Mouse (Mus musculus) stomach, embryonic 14.5 days (tissue): ENCODE results near the gene 3110009E18Rik. TPM values are rescaled to one million over a fixed set of nuclear protein-coding genes. Genes with fewer than 3 reads are reported as not detected.

ENCODE experiments used
- ATAC-seq: fragments of 200-750 bp; cut with Nextera tagmentation; 2 replicates; pipeline ENCODE4 v1.8.0; 2017; ENCODE audit warnings: low read depth, moderate TSS enrichment; ENCODE audit not compliant: insufficient number of reproducible peaks, insufficient read depth, low FRiP score
- H3K27ac ChIP-seq: fragments of 300-500 bp; sonication (generic); 2 replicates; pipeline ENCODE4 v1.5.1; 2014; ENCODE audit warnings: mild to moderate bottlenecking, low read length, moderate library complexity, mixed read lengths
- H3K27me3 ChIP-seq: fragments of 300-500 bp; sonication (generic); 2 replicates; pipeline ENCODE4 v1.6.1; 2014; ENCODE audit warnings: low read length, control low read depth, mixed read lengths; ENCODE audit not compliant: control insufficient read depth, insufficient read depth
- H3K36me3 ChIP-seq: fragments of 300-500 bp; sonication (generic); 2 replicates; pipeline ENCODE4 v1.6.1; 2014; ENCODE audit warnings: mild to moderate bottlenecking, control low read depth, low read length, moderate library complexity, mixed read lengths; ENCODE audit not compliant: control insufficient read depth, insufficient read depth
- H3K4me1 ChIP-seq: fragments of 300-500 bp; sonication (generic); 2 replicates; pipeline ENCODE4 v1.6.1; 2014; ENCODE audit warnings: low read length, control low read depth, mixed read lengths; ENCODE audit not compliant: control insufficient read depth, insufficient read depth
- H3K4me2 ChIP-seq: fragments of 300-500 bp; sonication (generic); replicated peaks from 2 replicates; pipeline ENCODE4 v1.6.1; 2014; ENCODE audit warnings: low read depth, low read length, control low read depth
- H3K4me3 ChIP-seq: fragments of 300-500 bp; sonication (generic); 2 replicates; pipeline ENCODE4 v1.5.1; 2014; ENCODE audit warnings: low read depth, low read length, control low read depth
- H3K9ac ChIP-seq: fragments of 300-500 bp; sonication (generic); replicated peaks from 2 replicates; pipeline ENCODE4 v1.6.1; 2014; ENCODE audit warnings: low read depth, mild to moderate bottlenecking, control low read depth, low read length, moderate library complexity, mixed read lengths
- H3K9me3 ChIP-seq: fragments of 300-500 bp; sonication (generic); 2 replicates; pipeline ENCODE4 v1.6.1; 2016; ENCODE audit warnings: low read depth, low read length, control low read depth; ENCODE audit not compliant: control insufficient read depth
- WGBS: fragments of 180-500 bp; shearing (Covaris S2); extraction: QIAGEN DNeasy Blood & Tissue Kit; methylation state at CpG from one replicate; pipeline ENCODE4 v1.1.7; 2014; 5-methylcytosine and 5-hydroxymethylcytosine counted together
- polyA plus RNA-seq: library from polyadenylated mRNA; unstranded; fragments of >200 nt; fragmentation: Nextera tagmentation; extraction: Ambion mirVana; gene quantifications from 2 replicates; pipeline ENCODE4 v1.2.1, GENCODE M21; 2014

The 3110009E18Rik gene
- polyA plus RNA-seq, 1 experiment from 2014 or later = 22.4 TPM

GRCm38 (mm10) chr1:120094920-120095319, 26.1 kb upstream of the 3110009E18Rik start:
- Histone ChIP-seq H3K9ac (no peak overlapping the region), H3K4me1 (no peaks in the 10 kb centered on the region), H3K27me3 (no peaks in the 10 kb centered on the region), H3K27ac (no peak overlapping the region), H3K36me3 (no peaks in the 10 kb centered on the region), H3K4me3 (no peak overlapping the region), H3K4me2 (no peak overlapping the region), H3K9me3 (no peaks in the 10 kb centered on the region)
- ATAC-seq = no peak
- WGBS = 74% methylated on average over 3 of the region's 3 CpGs

GRCm38 (mm10) chr1:120098327-120098726, 22.7 kb upstream of the 3110009E18Rik start:
- Histone ChIP-seq H3K36me3 (no peaks in the 10 kb centered on the region), H3K4me1 (no peaks in the 10 kb centered on the region)

GRCm38 (mm10) chr1:120099483-120099882, 21.5 kb upstream of the 3110009E18Rik start:
- H3K4me1 ChIP-seq = no peaks in the 10 kb centered on the region
- no peak overlapping the region for H3K27ac ChIP-seq
- H3K36me3 ChIP-seq = no peaks in the 10 kb centered on the region
- H3K4me3 ChIP-seq = no peak overlapping the region
- WGBS = 67% methylated on average over 6 of the region's 6 CpGs
- H3K4me2 ChIP-seq = no peak overlapping the region
- ATAC-seq = no peak
- no peak overlapping the region for H3K9ac ChIP-seq
- H3K9me3 ChIP-seq = no peaks in the 10 kb centered on the region
- H3K27me3 ChIP-seq = no peaks in the 10 kb centered on the region

More at GRCm38 (mm10) chr1:120098327-120098726, 22.7 kb upstream of the 3110009E18Rik start:
- H3K27me3 ChIP-seq = no peaks in the 10 kb centered on the region
- no peaks in the 10 kb centered on the region for H3K9me3 ChIP-seq
- no peak for ATAC-seq
- no peak overlapping the region for H3K4me2 ChIP-seq
- no peak overlapping the region for H3K4me3 ChIP-seq
- H3K27ac ChIP-seq = no peak overlapping the region
- H3K9ac ChIP-seq = no peak overlapping the region
- 12% methylated on average over 7 of the region's 7 CpGs for WGBS

GRCm38 (mm10) chr1:120100456-120101226, 20.3 kb upstream of the 3110009E18Rik start:
- Histone ChIP-seq H3K4me1 (no peaks in the 10 kb centered on the region), H3K9me3 (no peaks in the 10 kb centered on the region), H3K36me3 (no peaks in the 10 kb centered on the region), H3K4me2 (no peak overlapping the region), H3K9ac (no peak overlapping the region), H3K27me3 (no peaks in the 10 kb centered on the region), H3K4me3 (no peak overlapping the region), H3K27ac (no peak overlapping the region)
- WGBS = 86% methylated on average over 8 of the region's 8 CpGs
- no peak for ATAC-seq

GRCm38 (mm10) chr1:120101227-120101609, 19.8 kb upstream of the 3110009E18Rik start:
- H3K9ac ChIP-seq = no peak overlapping the region
- H3K4me2 ChIP-seq = no peak overlapping the region
- H3K27me3 ChIP-seq = no peaks in the 10 kb centered on the region
- H3K36me3 ChIP-seq = no peaks in the 10 kb centered on the region
- H3K9me3 ChIP-seq = no peaks in the 10 kb centered on the region
- no peaks in the 10 kb centered on the region for H3K4me1 ChIP-seq
- no peak overlapping the region for H3K27ac ChIP-seq
- no peak for ATAC-seq
- H3K4me3 ChIP-seq = no peak overlapping the region
- WGBS = 83% methylated on average over 3 of the region's 3 CpGs

- Histone ChIP-seq H3K27me3 (no peaks in the 10 kb centered on the region), H3K4me1 (no peaks in the 10 kb centered on the region), H3K9ac (no peak overlapping the region), H3K4me3 (no peak overlapping the region), H3K36me3 (no peaks in the 10 kb centered on the region), H3K4me2 (no peak overlapping the region), H3K27ac (no peak overlapping the region), H3K9me3 (no peaks in the 10 kb centered on the region)
- ATAC-seq = no peak
- WGBS = 61% methylated on average over 5 of the region's 5 CpGs
Observed at GRCm38 (mm10) chr1:120105556-120105959, 15.4 kb upstream of the 3110009E18Rik start.

- Histone ChIP-seq H3K36me3 (peaks cover 17% of the 10 kb centered on the region; the same call in 1 of the 2 replicates), H3K9me3 (no peaks in the 10 kb centered on the region), H3K9ac (no peak overlapping the region), H3K4me3 (no peak overlapping the region), H3K27ac (no peak overlapping the region), H3K4me2 (no peak overlapping the region), H3K4me1 (no peaks in the 10 kb centered on the region), H3K27me3 (no peaks in the 10 kb centered on the region)
- ATAC-seq = no peak
- WGBS = 90% methylated on average over 19 of the region's 19 CpGs
Observed at GRCm38 (mm10) chr1:120109741-120110432, 11.1 kb upstream of the 3110009E18Rik start.

- no peak for ATAC-seq
- peaks cover 29% of the 10 kb centered on the region for H3K36me3 ChIP-seq
- H3K4me3 ChIP-seq = no peak overlapping the region
- H3K9ac ChIP-seq = no peak overlapping the region
- 90% methylated on average over 8 of the region's 8 CpGs for WGBS
- no peaks in the 10 kb centered on the region for H3K4me1 ChIP-seq
- H3K27me3 ChIP-seq = no peaks in the 10 kb centered on the region
- H3K27ac ChIP-seq = no peak overlapping the region
- 0 out of 2 replicates have a peak, but pooled peaks cover 2% of the 10 kb centered on the region for H3K9me3 ChIP-seq
- no peak overlapping the region for H3K4me2 ChIP-seq
Observed at GRCm38 (mm10) chr1:120111766-120112165, 9.2 kb upstream of the 3110009E18Rik start.
